In genomic region chr19:55743001-55743556, GRCm38 (mm10) we compare ENCODE assay signal across 8 mouse cellular contexts. TPM values are rescaled to one million over a fixed set of nuclear protein-coding genes. Genes with fewer than 3 reads are reported as not detected.
DNase-seq lines count a peak whose midpoint lies in the region; ATAC-seq and TF ChIP-seq lines count a peak whose summit lies in the region.

No protein-coding gene starts in this region.

- TF ChIP-seq CTCF in brain, embryonic 14.5 days (IDR thresholded peaks at IDR 0.05; ENCODE audit: borderline replicate concordance, extremely low read depth, insufficient read depth, insufficient read length) = no peak
- TF ChIP-seq CTCF in lung, postnatal 0 days (IDR thresholded peaks at IDR 0.05) = no peak
- no peak for TF ChIP-seq CTCF in small intestine, adult 2 months (IDR thresholded peaks at IDR 0.05; ENCODE audit: extremely low read depth, insufficient read length, insufficient replicate concordance, low read depth, low read length)

- TF ChIP-seq POLR2A in brain, embryonic 14.5 days (IDR thresholded peaks at IDR 0.05; ENCODE audit: borderline replicate concordance, extremely low read depth, insufficient read depth, insufficient read length, poor library complexity, severe bottlenecking) = no peak
- TF ChIP-seq POLR2A in small intestine, adult 2 months (IDR thresholded peaks at IDR 0.05; ENCODE audit: low read depth, low read length) = peak; percentile 41; the same call in 1 of the 2 replicates

- no peaks in the 10 kb centered on the region for H3K9me3 ChIP-seq in lung, postnatal 0 days (ENCODE audit: low read length)

- H3K4me2 ChIP-seq in lung, postnatal 0 days (replicated peaks; ENCODE audit: low read depth, low read length) = peak overlapping the region; percentile 92

- peaks cover 11% of the 10 kb centered on the region; the same call in 1 of the 2 replicates for H3K4me1 ChIP-seq in lung, postnatal 0 days (ENCODE audit: insufficient read depth, low read depth, low read length)
- H3K4me1 ChIP-seq in small intestine, adult 2 months (ENCODE audit: control insufficient read depth, insufficient read depth, insufficient read length, low read length) = peaks cover 9% of the 10 kb centered on the region; the same call in 1 of the 2 replicates

- WGBS in lung, postnatal 0 days = 1% methylated on average over 16 of the region's 38 CpGs
- WGBS in small intestine, adult 2 months = 1% methylated on average over 36 of the region's 38 CpGs

- TF ChIP-seq EP300 in lung, postnatal 0 days (IDR thresholded peaks at IDR 0.05) = no peak

- peak overlapping the region; percentile 95 for H3K9ac ChIP-seq in lung, postnatal 0 days (replicated peaks; ENCODE audit: low read depth)

- H3K4me3 ChIP-seq in lung, postnatal 0 days (ENCODE audit: low read depth, low read length) = peak overlapping the region; percentile 79
- H3K4me3 ChIP-seq in small intestine, adult 2 months (ENCODE audit: low read depth, low read length) = peak overlapping the region; percentile 98

- DNase-seq in gastrocnemius, postnatal 10 days = peak; percentile 65
- DNase-seq in gastrocnemius, adult 8-10 months (ENCODE audit: low spot score in 2 of 2) = no peak
- DNase-seq in brain, embryonic 14.5 days (ENCODE audit: low read depth) = peak; percentile 67
- peak; percentile 48 to 69 for DNase-seq in heart, adult 9 months (ENCODE audit: low spot score in 2 of 2)
- DNase-seq in kidney, adult 8-10 months = peak; percentile 39 to 46
- peak; percentile 76 for DNase-seq in lung, postnatal 0 days (ENCODE audit: low spot score)

- H3K36me3 ChIP-seq in lung, postnatal 0 days (ENCODE audit: insufficient read depth, low read length) = no peaks in the 10 kb centered on the region
- peaks cover 14% of the 10 kb centered on the region; the same call in 1 of the 2 replicates for H3K36me3 ChIP-seq in small intestine, adult 2 months (ENCODE audit: control insufficient read depth, insufficient read depth, low read length)

- H3K27me3 ChIP-seq in lung, postnatal 0 days (replicated peaks; ENCODE audit: insufficient read depth, low read length) = no peaks in the 10 kb centered on the region
- H3K27me3 ChIP-seq in small intestine, adult 2 months (ENCODE audit: control insufficient read depth, insufficient read depth, low read length) = no peaks in the 10 kb centered on the region; the same call in 1 of the 2 replicates

- H3K27ac ChIP-seq in lung, postnatal 0 days (ENCODE audit: low read length) = peak overlapping the region; percentile 91
- peak overlapping the region; percentile 87 for H3K27ac ChIP-seq in small intestine, adult 2 months (ENCODE audit: insufficient read depth, low read depth, low read length)

- peak; percentile 10; the same call in 1 of the 2 replicates for ATAC-seq in lung, postnatal 0 days
- ATAC-seq in activated CD4-positive, CD25-positive, alpha-beta regulatory T cell, adult 4 months = no peak

RNA-seq across cellular contexts. Expression of gene Tcf7l2, which starts 1.5 kb away (rescaled TPM):
- 10 to 100 TPM; 18.2 to 27.3 TPM for total RNA-seq in gastrocnemius, postnatal 10 days (2021)
- 10 to 100 TPM in 1 of 4 experiments, 1 to 10 TPM in 3; 5.7 to 10.7 (median 7.7) TPM for total RNA-seq in gastrocnemius, adult 8-10 months (2022)
- 222 and 296 TPM in 2 replicates for polyA plus RNA-seq in brain, embryonic 14.5 days (2012; rRNA removed)
- 43.9 and 44.4 TPM in 2 replicates for polyA plus RNA-seq in lung, postnatal 0 days (2015; fragmentation: Nextera tagmentation; extraction: Ambion mirVana)
- 19.4 and 45.3 TPM in 2 replicates for polyA plus RNA-seq in small intestine, adult 2 months (2012; rRNA removed)
- 1 to 10 TPM; 1.6 TPM for polyA plus RNA-seq in activated CD4-positive, CD25-positive, alpha-beta regulatory T cell, adult 4 months (2017; shearing (Covaris generic))

Comparison
In these comparisons a context has a peak if more than half of its experiments do, and no peak if none do; other contexts are left out.
1. DNase-seq: peak in gastrocnemius, postnatal 10 days (single experiment), brain, embryonic 14.5 days (single experiment), heart, adult 9 months (2 of 2), kidney, adult 8-10 months (2 of 2) and lung, postnatal 0 days (single experiment); none in gastrocnemius, adult 8-10 months (0 of 2).